Mouse (Mus musculus) lung, postnatal 0 days (tissue): ENCODE data around the gene Myo1b. TPM values are rescaled to one million over a fixed set of nuclear protein-coding genes. Genes with fewer than 3 reads are reported as not detected.

Experiments
- ATAC-seq: fragments of 200-750 bp; cut with Nextera tagmentation; 2 replicates; pipeline ENCODE4 v1.8.0; 2017; ENCODE audit warnings: moderate library complexity
- DNase-seq: peaks from one replicate; pipeline ENCODE4 v3.0.0-alpha.2; 2016; ENCODE audit warnings: low spot score
- H3K27ac ChIP-seq: fragments of 300-500 bp; sonication (generic); 2 replicates; pipeline ENCODE4 v1.5.1; 2014; ENCODE audit warnings: antibody characterized with exemption, mild to moderate bottlenecking, low read length, mixed read lengths
- H3K27me3 ChIP-seq: fragments of 300-500 bp; sonication (generic); replicated peaks from 2 replicates; pipeline ENCODE4 v1.6.1; 2014; ENCODE audit warnings: low read length, mixed read lengths; ENCODE audit not compliant: insufficient read depth
- H3K36me3 ChIP-seq: fragments of 300-500 bp; sonication (generic); 2 replicates; pipeline ENCODE4 v1.6.1; 2014; ENCODE audit warnings: low read length, mixed read lengths; ENCODE audit not compliant: insufficient read depth
- H3K4me1 ChIP-seq: fragments of 300-500 bp; sonication (generic); 2 replicates; pipeline ENCODE4 v1.6.1; 2014; ENCODE audit warnings: antibody characterized with exemption, low read depth, low read length, mixed read lengths; ENCODE audit not compliant: insufficient read depth
- H3K4me2 ChIP-seq: fragments of 300-500 bp; sonication (generic); replicated peaks from 2 replicates; pipeline ENCODE4 v1.6.1; 2014; ENCODE audit warnings: low read depth, mild to moderate bottlenecking, low read length, moderate library complexity, mixed read lengths
- H3K4me3 ChIP-seq: fragments of 300-500 bp; sonication (generic); 2 replicates; pipeline ENCODE4 v1.5.1; 2014; ENCODE audit warnings: low read depth, low read length
- H3K9ac ChIP-seq: fragments of 300-500 bp; sonication (generic); replicated peaks from 2 replicates; pipeline ENCODE4 v1.6.1; 2014; ENCODE audit warnings: low read depth, mild to moderate bottlenecking
- H3K9me3 ChIP-seq: fragments of 300-500 bp; sonication (generic); 2 replicates; pipeline ENCODE4 v1.6.1; 2016; ENCODE audit warnings: low read length, mixed read lengths
- CTCF ChIP-seq: IDR thresholded peaks from 2 replicates; pipeline ENCODE4 v1.5.1; 2016; ENCODE audit warnings: antibody characterized with exemption, mild to moderate bottlenecking
- EP300 ChIP-seq: IDR thresholded peaks from 2 replicates; pipeline ENCODE4 v1.6.1; 2016; ENCODE audit warnings: antibody characterized with exemption, mild to moderate bottlenecking, control low read depth
- WGBS: fragments of 180-500 bp; shearing (Covaris S2); extraction: QIAGEN DNeasy Blood & Tissue Kit; methylation state at CpG from one replicate; pipeline ENCODE4 v1.1.7; 2014; 5-methylcytosine and 5-hydroxymethylcytosine counted together
- polyA plus RNA-seq: library from polyadenylated mRNA; unstranded; fragments of >200 nt; fragmentation: Nextera tagmentation; extraction: Ambion mirVana; gene quantifications from 2 replicates; pipeline ENCODE4 v1.2.1, GENCODE M21; 2015

Myo1b gene
- polyA plus RNA-seq, 1 experiment from 2014 or later: 108 TPM

- H3K9me3 ChIP-seq: no peaks in the 10 kb centered on the region
- no peaks in the 10 kb centered on the region for H3K27me3 ChIP-seq
- no peak overlapping the region for H3K4me2 ChIP-seq
- no peak overlapping the region for H3K4me3 ChIP-seq
- ATAC-seq: peak; percentile 32
- peak overlapping the region; percentile 79 for H3K27ac ChIP-seq
- H3K9ac ChIP-seq: no peak overlapping the region
- H3K36me3 ChIP-seq: no peaks in the 10 kb centered on the region
- no peaks in the 10 kb centered on the region for H3K4me1 ChIP-seq
- TF ChIP-seq CTCF (no peak), EP300 (peak; percentile 97)
- WGBS: 61% methylated on average over 10 of the region's 10 CpGs
- peak; percentile 79 for DNase-seq
Observed at GRCm38 (mm10) chr1:51740626-51741231, 175.1 kb downstream of the Myo1b start.

GRCm38 (mm10) chr1:51739252-51739852, 176.5 kb downstream of the Myo1b start:
- Histone ChIP-seq H3K27me3 (no peaks in the 10 kb centered on the region), H3K4me3 (no peak overlapping the region), H3K4me2 (no peak overlapping the region), H3K36me3 (no peaks in the 10 kb centered on the region), H3K27ac (no peak overlapping the region), H3K4me1 (no peaks in the 10 kb centered on the region), H3K9ac (no peak overlapping the region), H3K9me3 (no peaks in the 10 kb centered on the region)
- TF ChIP-seq CTCF: no peak
- peak; percentile 79 for TF ChIP-seq EP300
- 49% methylated on average over 5 of the region's 5 CpGs for WGBS
- DNase-seq (peak; percentile 74), ATAC-seq (peak; percentile 76)

- H3K9ac ChIP-seq: no peak overlapping the region
- WGBS: 51% methylated on average over 2 of the region's 2 CpGs
- H3K36me3 ChIP-seq: no peaks in the 10 kb centered on the region
- no peak overlapping the region for H3K4me2 ChIP-seq
- DNase-seq: peak; percentile 7
- H3K27me3 ChIP-seq: no peaks in the 10 kb centered on the region
- no peaks in the 10 kb centered on the region for H3K4me1 ChIP-seq
- TF ChIP-seq CTCF: no peak
- TF ChIP-seq EP300: 0 out of 2 replicates have a peak, but pooled peaks have one; percentile 28
- 0 out of 2 replicates have a peak overlapping the region, but pooled peaks have one; percentile 3 for H3K27ac ChIP-seq
- 0 out of 2 replicates have a peak, but pooled peaks have one; percentile 4 for ATAC-seq
- no peak overlapping the region for H3K4me3 ChIP-seq
- no peaks in the 10 kb centered on the region for H3K9me3 ChIP-seq
Observed at GRCm38 (mm10) chr1:51736822-51737221, 179.0 kb downstream of the Myo1b start.

GRCm38 (mm10) chr1:51734721-51735120, 181.2 kb downstream of the Myo1b start:
- TF ChIP-seq CTCF (no peak), EP300 (no peak)
- Histone ChIP-seq H3K4me3 (no peak overlapping the region), H3K27ac (no peak overlapping the region), H3K4me2 (no peak overlapping the region), H3K4me1 (no peaks in the 10 kb centered on the region), H3K9me3 (no peaks in the 10 kb centered on the region), H3K36me3 (no peaks in the 10 kb centered on the region), H3K9ac (no peak overlapping the region), H3K27me3 (no peaks in the 10 kb centered on the region)
- 88% methylated on average over 6 of the region's 6 CpGs for WGBS
- DNase-seq (no peak), ATAC-seq (no peak)

GRCm38 (mm10) chr1:51729407-51729806, 186.5 kb downstream of the Myo1b start:
- 82% methylated on average over 1 of the region's 1 CpGs for WGBS
- Histone ChIP-seq H3K27me3 (no peaks in the 10 kb centered on the region), H3K4me1 (no peaks in the 10 kb centered on the region), H3K9me3 (no peaks in the 10 kb centered on the region), H3K4me2 (no peak overlapping the region), H3K4me3 (no peak overlapping the region), H3K36me3 (no peaks in the 10 kb centered on the region), H3K27ac (no peak overlapping the region), H3K9ac (no peak overlapping the region)
- ATAC-seq: no peak
- DNase-seq: no peak
- no peak for TF ChIP-seq EP300
- TF ChIP-seq CTCF: no peak

GRCm38 (mm10) chr1:51728816-51729215, 187.1 kb downstream of the Myo1b start:
- Histone ChIP-seq H3K4me3 (no peak overlapping the region), H3K36me3 (no peaks in the 10 kb centered on the region), H3K9ac (no peak overlapping the region), H3K27me3 (no peaks in the 10 kb centered on the region), H3K9me3 (no peaks in the 10 kb centered on the region), H3K4me2 (no peak overlapping the region), H3K27ac (no peak overlapping the region), H3K4me1 (no peaks in the 10 kb centered on the region)
- ATAC-seq: no peak
- peak; percentile 7 for DNase-seq
- TF ChIP-seq CTCF (no peak), EP300 (no peak)
- 62% methylated on average over 4 of the region's 4 CpGs for WGBS
